Mouse (Mus musculus) stomach, embryonic 14.5 days (tissue): ENCODE measurements around the gene Pth2r. TPM values are rescaled to one million over a fixed set of nuclear protein-coding genes. Genes with fewer than 3 reads are reported as not detected.

Source experiments
- ATAC-seq: fragments of 200-750 bp; cut with Nextera tagmentation; 2 replicates; pipeline ENCODE4 v1.8.0; 2017; ENCODE audit warnings: low read depth, moderate TSS enrichment; ENCODE audit not compliant: insufficient number of reproducible peaks, insufficient read depth, low FRiP score
- H3K27ac ChIP-seq: fragments of 300-500 bp; sonication (generic); 2 replicates; pipeline ENCODE4 v1.5.1; 2014; ENCODE audit warnings: mild to moderate bottlenecking, low read length, moderate library complexity, mixed read lengths
- H3K27me3 ChIP-seq: fragments of 300-500 bp; sonication (generic); 2 replicates; pipeline ENCODE4 v1.6.1; 2014; ENCODE audit warnings: low read length, control low read depth, mixed read lengths; ENCODE audit not compliant: control insufficient read depth, insufficient read depth
- H3K36me3 ChIP-seq: fragments of 300-500 bp; sonication (generic); 2 replicates; pipeline ENCODE4 v1.6.1; 2014; ENCODE audit warnings: mild to moderate bottlenecking, control low read depth, low read length, moderate library complexity, mixed read lengths; ENCODE audit not compliant: control insufficient read depth, insufficient read depth
- H3K4me1 ChIP-seq: fragments of 300-500 bp; sonication (generic); 2 replicates; pipeline ENCODE4 v1.6.1; 2014; ENCODE audit warnings: low read length, control low read depth, mixed read lengths; ENCODE audit not compliant: control insufficient read depth, insufficient read depth
- H3K4me2 ChIP-seq: fragments of 300-500 bp; sonication (generic); replicated peaks from 2 replicates; pipeline ENCODE4 v1.6.1; 2014; ENCODE audit warnings: low read depth, low read length, control low read depth
- H3K4me3 ChIP-seq: fragments of 300-500 bp; sonication (generic); 2 replicates; pipeline ENCODE4 v1.5.1; 2014; ENCODE audit warnings: low read depth, low read length, control low read depth
- H3K9ac ChIP-seq: fragments of 300-500 bp; sonication (generic); replicated peaks from 2 replicates; pipeline ENCODE4 v1.6.1; 2014; ENCODE audit warnings: low read depth, mild to moderate bottlenecking, control low read depth, low read length, moderate library complexity, mixed read lengths
- H3K9me3 ChIP-seq: fragments of 300-500 bp; sonication (generic); 2 replicates; pipeline ENCODE4 v1.6.1; 2016; ENCODE audit warnings: low read depth, low read length, control low read depth; ENCODE audit not compliant: control insufficient read depth
- WGBS: fragments of 180-500 bp; shearing (Covaris S2); extraction: QIAGEN DNeasy Blood & Tissue Kit; methylation state at CpG from one replicate; pipeline ENCODE4 v1.1.7; 2014; 5-methylcytosine and 5-hydroxymethylcytosine counted together
- polyA plus RNA-seq: library from polyadenylated mRNA; unstranded; fragments of >200 nt; fragmentation: Nextera tagmentation; extraction: Ambion mirVana; gene quantifications from 2 replicates; pipeline ENCODE4 v1.2.1, GENCODE M21; 2014

Gene Pth2r
- polyA plus RNA-seq, 1 experiment from 2014 or later, result not detected

DNA sequence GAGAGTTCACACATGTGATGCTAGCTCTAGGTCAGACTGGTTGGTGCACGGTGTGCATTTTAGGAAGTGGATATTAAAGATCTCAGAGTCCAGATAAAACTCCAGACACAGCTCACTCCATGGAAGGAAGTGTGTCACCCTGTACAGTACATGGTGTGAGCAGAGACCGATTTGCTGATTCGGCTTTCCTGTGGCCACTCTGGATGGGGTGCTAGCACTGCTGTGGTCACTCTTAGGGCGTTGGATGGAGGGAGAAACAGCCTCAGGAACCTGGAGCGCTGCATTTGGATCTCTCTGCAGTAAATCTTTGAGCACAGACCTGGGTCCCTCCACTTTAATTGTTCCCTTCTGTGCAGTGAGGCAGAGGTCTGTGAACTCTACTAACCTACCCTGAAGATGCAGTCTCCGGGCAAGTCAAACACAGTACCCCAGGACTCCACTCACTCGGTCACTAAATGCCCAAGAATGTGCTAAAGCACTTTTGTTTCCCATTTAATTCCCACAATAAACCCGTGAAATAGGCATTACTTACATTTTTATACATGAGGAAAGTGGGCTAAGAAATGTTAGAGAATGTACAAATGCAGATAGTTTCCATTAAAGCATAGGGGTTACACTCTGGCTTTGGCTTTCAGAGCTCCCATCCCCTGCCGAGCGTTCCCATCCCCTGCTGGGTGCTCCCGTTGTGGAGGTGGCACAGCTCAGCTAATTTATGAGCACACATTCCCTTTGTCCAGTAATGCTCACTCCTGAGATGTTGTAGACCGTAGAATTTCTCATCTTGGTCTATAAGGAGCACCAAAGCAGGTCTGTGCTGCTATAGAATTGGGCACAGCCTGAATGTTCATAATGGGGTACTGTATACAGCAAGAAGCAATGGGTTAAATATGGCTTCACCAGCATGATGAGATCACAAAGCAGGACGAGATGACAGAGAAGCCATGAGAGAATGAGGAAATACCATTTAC is 32.5 kb downstream of the Pth2r start:
- no peak overlapping the region for H3K27ac ChIP-seq
- H3K36me3 ChIP-seq, result no peaks in the 10 kb centered on the region
- H3K9me3 ChIP-seq, result no peaks in the 10 kb centered on the region
- ATAC-seq, result no peak
- peaks cover 4% of the 10 kb centered on the region for H3K27me3 ChIP-seq
- H3K4me2 ChIP-seq, result no peak overlapping the region
- no peaks in the 10 kb centered on the region for H3K4me1 ChIP-seq
- H3K4me3 ChIP-seq, result no peak overlapping the region
- H3K9ac ChIP-seq, result no peak overlapping the region
- WGBS, result 67% methylated on average over 13 of the region's 13 CpGs

- no peaks in the 10 kb centered on the region for H3K9me3 ChIP-seq
- H3K4me2 ChIP-seq, result no peak overlapping the region
- no peak overlapping the region for H3K27ac ChIP-seq
- no peaks in the 10 kb centered on the region for H3K36me3 ChIP-seq
- H3K9ac ChIP-seq, result no peak overlapping the region
- ATAC-seq, result no peak
- WGBS, result 83% methylated on average over 8 of the region's 8 CpGs
- no peak overlapping the region for H3K4me3 ChIP-seq
- H3K4me1 ChIP-seq, result no peaks in the 10 kb centered on the region
- H3K27me3 ChIP-seq, result peaks cover 4% of the 10 kb centered on the region
These were observed 33.2 kb downstream of the Pth2r start for GRCm38 (mm10) chr1:65315022-65315407.

- H3K4me2 ChIP-seq, result no peak overlapping the region
- no peak overlapping the region for H3K9ac ChIP-seq
- H3K36me3 ChIP-seq, result no peaks in the 10 kb centered on the region
- 79% methylated on average over 5 of the region's 5 CpGs for WGBS
- ATAC-seq, result no peak
- H3K4me1 ChIP-seq, result no peaks in the 10 kb centered on the region
- H3K4me3 ChIP-seq, result no peak overlapping the region
- H3K27me3 ChIP-seq, result no peaks in the 10 kb centered on the region
- no peaks in the 10 kb centered on the region for H3K9me3 ChIP-seq
- H3K27ac ChIP-seq, result no peak overlapping the region
These were observed 52.2 kb downstream of the Pth2r start for GRCm38 (mm10) chr1:65334026-65334425.

- H3K9me3 ChIP-seq, result no peaks in the 10 kb centered on the region
- 82% methylated on average over 2 of the region's 2 CpGs for WGBS
- H3K9ac ChIP-seq, result no peak overlapping the region
- H3K4me3 ChIP-seq, result no peak overlapping the region
- H3K27ac ChIP-seq, result no peak overlapping the region
- ATAC-seq, result no peak
- H3K36me3 ChIP-seq, result no peaks in the 10 kb centered on the region
- no peaks in the 10 kb centered on the region for H3K27me3 ChIP-seq
- H3K4me1 ChIP-seq, result no peaks in the 10 kb centered on the region
- no peak overlapping the region for H3K4me2 ChIP-seq
These were observed 55.9 kb downstream of the Pth2r start for GRCm38 (mm10) chr1:65337768-65338167.

- H3K27ac ChIP-seq, result no peak overlapping the region
- H3K4me3 ChIP-seq, result no peak overlapping the region
- ATAC-seq, result no peak
- H3K4me2 ChIP-seq, result no peak overlapping the region
- H3K9ac ChIP-seq, result no peak overlapping the region
- no peaks in the 10 kb centered on the region for H3K4me1 ChIP-seq
- H3K36me3 ChIP-seq, result no peaks in the 10 kb centered on the region
- H3K27me3 ChIP-seq, result no peaks in the 10 kb centered on the region
- WGBS, result 59% methylated on average over 2 of the region's 2 CpGs
- H3K9me3 ChIP-seq, result no peaks in the 10 kb centered on the region
These were observed 58.4 kb downstream of the Pth2r start for GRCm38 (mm10) chr1:65340240-65340639.

DNA sequence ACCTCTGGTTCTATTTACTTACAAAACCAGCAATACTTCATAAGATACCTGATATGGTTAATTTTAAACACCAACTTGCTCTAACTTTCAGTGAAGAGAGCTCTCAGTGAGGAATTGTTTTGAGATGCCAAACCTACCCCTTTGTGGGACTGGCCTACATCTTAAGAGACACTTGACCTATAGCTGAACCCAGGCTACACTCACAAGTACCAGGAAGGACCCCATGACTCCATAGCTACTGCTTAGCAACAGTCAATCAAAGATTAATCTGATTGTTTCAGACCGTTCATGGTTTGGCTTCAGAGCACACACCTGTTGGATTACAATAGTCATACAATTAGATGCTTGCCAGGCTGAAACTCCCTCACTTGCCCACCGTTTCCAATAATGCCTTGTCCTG is 71.1 kb downstream of the Pth2r start:
- Histone ChIP-seq H3K27me3 (no peaks in the 10 kb centered on the region), H3K27ac (no peak overlapping the region), H3K36me3 (no peaks in the 10 kb centered on the region), H3K4me2 (no peak overlapping the region), H3K9ac (no peak overlapping the region), H3K4me1 (no peaks in the 10 kb centered on the region), H3K9me3 (no peaks in the 10 kb centered on the region), H3K4me3 (no peak overlapping the region)
- WGBS, result 66% methylated on average over 2 of the region's 2 CpGs
- no peak for ATAC-seq

DNA sequence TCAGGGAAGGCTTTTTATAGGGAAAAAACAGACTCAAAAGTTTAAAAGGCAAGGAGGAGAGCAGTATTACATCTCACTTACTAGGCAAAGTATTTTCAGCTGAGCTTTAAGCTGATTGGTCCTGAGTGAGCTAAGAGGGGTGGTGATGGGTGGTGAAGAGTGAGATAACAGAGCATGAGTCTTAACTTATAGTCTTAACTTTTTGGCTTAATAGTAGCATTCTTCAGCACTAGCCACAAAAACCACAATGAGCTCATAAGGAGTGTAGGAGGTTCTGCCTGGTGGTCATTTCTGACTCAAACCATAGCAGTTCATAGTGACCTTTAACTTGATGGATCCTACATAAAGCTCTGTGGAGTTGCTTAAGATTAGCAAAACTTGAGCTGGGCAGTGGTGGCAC is 72.3 kb downstream of the Pth2r start:
- Histone ChIP-seq H3K27me3 (no peaks in the 10 kb centered on the region), H3K9ac (no peak overlapping the region), H3K4me1 (no peaks in the 10 kb centered on the region), H3K4me2 (no peak overlapping the region), H3K36me3 (no peaks in the 10 kb centered on the region), H3K4me3 (no peak overlapping the region), H3K9me3 (no peaks in the 10 kb centered on the region), H3K27ac (no peak overlapping the region)
- ATAC-seq, result no peak

DNA sequence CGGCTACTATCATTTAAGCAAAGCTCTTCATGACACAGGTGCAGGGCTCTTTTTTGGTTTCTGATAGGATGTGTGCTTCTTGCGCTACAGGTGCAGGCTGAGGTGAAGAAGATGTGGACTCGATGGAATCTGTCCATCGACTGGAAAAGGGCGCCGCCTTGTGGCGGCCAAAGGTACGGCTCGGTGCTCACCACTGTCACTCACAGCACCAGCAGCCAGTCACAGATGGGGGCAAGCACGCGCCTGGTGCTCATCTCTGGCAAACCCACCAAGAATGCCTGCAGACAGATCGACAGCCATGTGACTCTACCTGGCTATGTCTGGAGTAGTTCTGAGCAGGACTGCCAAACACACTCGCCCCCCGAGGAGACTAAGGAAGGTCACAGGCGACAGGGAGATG is 106.5 kb downstream of the Pth2r start:
- H3K4me2 ChIP-seq, result no peak overlapping the region

DNA sequence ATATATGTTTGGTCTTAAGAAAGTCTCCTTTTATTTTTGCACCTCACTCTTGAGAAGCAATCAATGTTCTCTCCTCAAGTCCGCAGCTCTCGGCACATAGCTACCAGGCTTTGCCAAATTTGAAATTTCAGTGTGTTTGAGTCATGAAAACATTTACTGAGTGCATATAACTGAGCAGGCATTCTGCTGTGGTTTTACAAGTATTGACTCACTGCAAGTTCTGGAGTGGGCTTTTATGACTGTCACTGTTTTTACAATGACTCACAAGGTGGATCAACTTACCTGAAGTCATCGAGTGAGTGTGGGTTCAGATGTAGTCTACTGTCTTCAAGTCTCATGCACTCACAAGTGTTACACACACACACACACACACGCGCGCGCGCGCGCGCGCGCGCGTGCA is 107.8 kb downstream of the Pth2r start:
- Histone ChIP-seq H3K9ac (no peak overlapping the region), H3K9me3 (no peaks in the 10 kb centered on the region), H3K4me2 (no peak overlapping the region), H3K27ac (no peak overlapping the region), H3K4me3 (no peak overlapping the region), H3K27me3 (no peaks in the 10 kb centered on the region), H3K36me3 (no peaks in the 10 kb centered on the region), H3K4me1 (no peaks in the 10 kb centered on the region)
- 96% methylated on average over 15 of the region's 15 CpGs for WGBS
- no peak for ATAC-seq

More for the DNA sequence above, 106.5 kb downstream of the Pth2r start:
- Histone ChIP-seq H3K27me3 (no peaks in the 10 kb centered on the region), H3K9me3 (no peaks in the 10 kb centered on the region), H3K27ac (no peak overlapping the region), H3K4me1 (no peaks in the 10 kb centered on the region), H3K9ac (no peak overlapping the region), H3K36me3 (no peaks in the 10 kb centered on the region), H3K4me3 (no peak overlapping the region)
- no peak for ATAC-seq
- 31% methylated on average over 15 of the region's 15 CpGs for WGBS
